Mouse (Mus musculus) ES-E14 (cell line): ENCODE results near the gene Adad2.

Source experiments
- CHD2 ChIP-seq: IDR thresholded peaks from 2 replicates; pipeline ENCODE4 v1.6.1; 2014; ENCODE audit warnings: mild to moderate bottlenecking, low read depth, low read length, inconsistent platforms
- HCFC1 ChIP-seq: IDR thresholded peaks from 2 replicates; pipeline ENCODE4 v1.6.1; 2012; ENCODE audit warnings: low read length, inconsistent platforms, borderline replicate concordance; ENCODE audit not compliant: insufficient read depth
- MAFK ChIP-seq: IDR thresholded peaks from 2 replicates; pipeline ENCODE4 v1.6.1; 2014; ENCODE audit warnings: mild to moderate bottlenecking, low read depth, low read length, inconsistent platforms; ENCODE audit not compliant: insufficient read depth

- no peak for TF ChIP-seq CHD2
- no peak for TF ChIP-seq HCFC1
- TF ChIP-seq MAFK: no peak
Measured at GRCm38 (mm10) chr8:119661892-119662291, 49.3 kb downstream of the Adad2 start.
